8 mouse cellular contexts compared by ENCODE assay signal in the genomic region with DNA sequence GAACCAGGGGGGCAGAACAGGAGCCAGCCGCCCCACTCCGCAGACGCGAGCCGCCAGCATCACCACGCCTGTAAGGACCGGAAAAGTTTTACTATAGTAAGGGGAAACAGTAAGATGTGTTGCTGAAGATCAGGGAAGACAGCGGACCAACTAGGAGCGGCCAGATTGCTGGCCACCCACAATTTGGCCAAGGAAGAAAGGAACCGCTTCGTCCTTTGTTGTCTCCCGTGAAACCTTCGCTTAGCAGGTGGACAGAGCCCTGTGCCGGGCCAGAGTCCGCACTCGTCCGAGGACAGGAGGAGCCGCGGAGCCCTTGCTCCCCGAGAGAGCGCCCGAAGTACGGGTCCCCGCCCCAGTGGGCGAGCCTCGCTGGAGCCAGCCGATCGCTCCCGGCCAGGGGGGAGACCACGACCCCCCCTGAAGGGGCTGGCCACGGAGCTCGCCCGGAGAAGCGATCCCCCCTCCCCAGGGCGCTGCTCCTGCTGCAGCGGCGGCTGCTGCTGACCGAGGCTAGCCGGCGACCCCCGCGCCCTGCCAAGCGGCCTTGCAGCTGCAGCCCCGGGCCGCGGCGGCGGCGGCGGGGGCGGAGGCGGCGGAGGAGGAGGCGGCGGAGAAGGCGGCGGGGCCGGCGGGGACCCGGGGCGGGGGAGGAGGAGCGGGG. TPM values are rescaled to one million over a fixed set of nuclear protein-coding genes. Genes with fewer than 3 reads are reported as not detected.
DNase-seq lines count a peak whose midpoint lies in the region; ATAC-seq and TF ChIP-seq lines count a peak whose summit lies in the region.

No protein-coding gene starts in this region.

- no peaks in the 10 kb centered on the region for H3K36me3 ChIP-seq in heart, embryonic 12.5 days
- H3K36me3 ChIP-seq in embryonic facial prominence, embryonic 15.5 days = no peaks in the 10 kb centered on the region
- peaks cover 5% of the 10 kb centered on the region; the same call in 1 of the 2 replicates for H3K36me3 ChIP-seq in midbrain, postnatal 0 days (ENCODE audit: insufficient read depth, low read length)

- no peak overlapping the region for H3K27ac ChIP-seq in heart, embryonic 12.5 days (ENCODE audit: poor library complexity, severe bottlenecking)
- peak overlapping the region; percentile 78 for H3K27ac ChIP-seq in embryonic facial prominence, embryonic 15.5 days (replicated peaks)
- H3K27ac ChIP-seq in midbrain, postnatal 0 days (ENCODE audit: low read depth, low read length) = peak overlapping the region; percentile 97

- intact Hi-C loops in heart, postnatal 10 days (cut with DNase I) = loop anchor here (10.0 kb wide), 1 partner anchor 1422 kb away; no protein-coding TSS in a partner anchor

- peaks cover 37% of the 10 kb centered on the region for H3K4me1 ChIP-seq in heart, embryonic 12.5 days (replicated peaks)
- peaks cover 44% of the 10 kb centered on the region for H3K4me1 ChIP-seq in embryonic facial prominence, embryonic 15.5 days
- no peaks in the 10 kb centered on the region for H3K4me1 ChIP-seq in midbrain, postnatal 0 days (ENCODE audit: insufficient read depth, low read length)

- peak overlapping the region; percentile 87 for H3K4me2 ChIP-seq in heart, embryonic 12.5 days
- H3K4me2 ChIP-seq in embryonic facial prominence, embryonic 15.5 days (replicated peaks) = peak overlapping the region; percentile 68
- H3K4me2 ChIP-seq in midbrain, postnatal 0 days (ENCODE audit: low read depth, low read length, poor library complexity, severe bottlenecking) = peak overlapping the region; percentile 91

- no peak for DNase-seq in heart, postnatal 10 days
- DNase-seq in ES-CJ7 (ENCODE audit: low read depth, low spot score) = peak; percentile 29
- peak; percentile 53 for DNase-seq in kidney, adult 9 months
- no peak for DNase-seq in midbrain, postnatal 0 days (ENCODE audit: low spot score)
- DNase-seq in thymus, postnatal 25 days = no peak
- no peak for DNase-seq in T-cell, adult 2 months (ENCODE audit: low spot score)

- H3K9me3 ChIP-seq in heart, embryonic 12.5 days (replicated peaks) = no peaks in the 10 kb centered on the region
- no peaks in the 10 kb centered on the region for H3K9me3 ChIP-seq in embryonic facial prominence, embryonic 15.5 days (replicated peaks)
- no peaks in the 10 kb centered on the region for H3K9me3 ChIP-seq in midbrain, postnatal 0 days (ENCODE audit: low read length)

- TF ChIP-seq CTCF in midbrain, postnatal 0 days (IDR thresholded peaks at IDR 0.05) = no peak

- peak overlapping the region; percentile 58 for H3K4me3 ChIP-seq in heart, embryonic 12.5 days
- peak overlapping the region; percentile 52 for H3K4me3 ChIP-seq in embryonic facial prominence, embryonic 15.5 days (replicated peaks)
- H3K4me3 ChIP-seq in midbrain, postnatal 0 days (ENCODE audit: low read depth, low read length) = peak overlapping the region; percentile 85

- no peak for ATAC-seq in heart, embryonic 12.5 days (ENCODE audit: insufficient number of reproducible peaks, low FRiP score)
- ATAC-seq in embryonic facial prominence, embryonic 15.5 days (ENCODE audit: insufficient number of reproducible peaks, low FRiP score, low TSS enrichment, low read depth) = no peak
- ATAC-seq in midbrain, postnatal 0 days (ENCODE audit: low FRiP score) = no peak

- 0% methylated on average over 29 of the region's 62 CpGs for WGBS in heart, embryonic 12.5 days
- under 1% methylated on average over 31 of the region's 62 CpGs for WGBS in embryonic facial prominence, embryonic 15.5 days
- WGBS in midbrain, postnatal 0 days = under 1% methylated on average over 32 of the region's 62 CpGs

- H3K27me3 ChIP-seq in heart, embryonic 12.5 days (replicated peaks) = peaks cover 88% of the 10 kb centered on the region
- peaks cover 76% of the 10 kb centered on the region for H3K27me3 ChIP-seq in embryonic facial prominence, embryonic 15.5 days
- no peaks in the 10 kb centered on the region for H3K27me3 ChIP-seq in midbrain, postnatal 0 days (ENCODE audit: insufficient read depth, low read length)

- H3K9ac ChIP-seq in heart, embryonic 12.5 days = peak overlapping the region; percentile 52
- peak overlapping the region; percentile 48; the same call in 1 of the 2 replicates for H3K9ac ChIP-seq in embryonic facial prominence, embryonic 15.5 days
- peak overlapping the region; percentile 92 for H3K9ac ChIP-seq in midbrain, postnatal 0 days (replicated peaks; ENCODE audit: low read length, poor library complexity, severe bottlenecking)

RNA-seq across cellular contexts. Expression of gene Pou3f3, which starts 0.9 kb away (rescaled TPM):
- 0.06 TPM in 2 replicates for polyA plus RNA-seq in heart, embryonic 12.5 days (2016; fragmentation: Nextera tagmentation; extraction: Ambion mirVana)
- not detected for total RNA-seq in heart, postnatal 10 days (2021)
- polyA plus RNA-seq in embryonic facial prominence, embryonic 15.5 days (2015; fragmentation: Nextera tagmentation; extraction: Ambion mirVana) = 3.9 and 4.4 TPM in 2 replicates
- total RNA-seq in midbrain, postnatal 0 days (2014; rRNA removed) = 45.2 and 48.4 TPM in 2 replicates
- polyA plus RNA-seq in midbrain, postnatal 0 days (2015; fragmentation: Nextera tagmentation; extraction: Ambion mirVana) = 11.5 and 12.0 TPM in 2 replicates

Comparison
In these comparisons a context has a peak if more than half of its experiments do, and no peak if none do; other contexts are left out.
1. DNase-seq: peak in ES-CJ7 (single experiment) and kidney, adult 9 months (single experiment); none in heart, postnatal 10 days (0 of 2), midbrain, postnatal 0 days (single experiment), thymus, postnatal 25 days (single experiment) and T-cell, adult 2 months (single experiment).
2. Peak in every context shown above with its lines, with median percentiles within 50 percentile points of each other: H3K4me2 ChIP-seq, H3K4me3 ChIP-seq and H3K9ac ChIP-seq.